Mouse (Mus musculus): ENCODE data around the gene Dis3l2. TPM values are rescaled to one million over a fixed set of nuclear protein-coding genes. Genes with fewer than 3 reads are reported as not detected.

Gene Dis3l2
- total RNA-seq, 2 experiments from 2014 or later, result 11.1 to 11.6 TPM

DNA sequence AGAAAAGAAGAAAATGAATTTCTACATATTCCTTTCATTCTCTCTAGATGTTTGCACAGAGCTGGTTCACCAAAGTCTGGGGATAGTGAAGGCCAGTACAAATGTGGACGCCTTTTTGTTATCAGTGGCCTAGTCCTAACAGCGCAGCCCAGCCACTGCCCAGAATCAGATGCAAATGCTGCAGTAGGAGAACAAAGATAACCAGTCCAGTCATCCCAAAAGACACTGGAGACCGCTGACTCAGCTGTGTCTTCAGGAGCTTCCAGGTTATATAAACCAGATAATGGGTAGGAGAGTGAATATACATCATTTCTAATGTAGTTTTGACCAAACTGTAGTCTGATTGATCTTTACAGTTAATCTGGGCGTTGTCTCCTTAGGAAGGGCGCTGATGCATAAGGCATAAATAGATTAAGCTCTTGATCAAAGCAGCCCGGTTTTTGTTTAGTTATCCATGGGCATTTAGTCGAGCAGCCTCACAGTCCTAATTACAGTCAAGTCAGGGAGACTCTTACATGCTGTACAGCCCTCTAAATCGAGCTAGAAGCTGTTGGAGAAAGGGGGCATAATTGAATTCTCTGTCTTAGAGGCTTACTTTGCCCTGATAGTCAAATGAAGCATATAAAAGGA is 212.9 kb downstream of the Dis3l2 start:
- DNase-seq, result no peak

DNA sequence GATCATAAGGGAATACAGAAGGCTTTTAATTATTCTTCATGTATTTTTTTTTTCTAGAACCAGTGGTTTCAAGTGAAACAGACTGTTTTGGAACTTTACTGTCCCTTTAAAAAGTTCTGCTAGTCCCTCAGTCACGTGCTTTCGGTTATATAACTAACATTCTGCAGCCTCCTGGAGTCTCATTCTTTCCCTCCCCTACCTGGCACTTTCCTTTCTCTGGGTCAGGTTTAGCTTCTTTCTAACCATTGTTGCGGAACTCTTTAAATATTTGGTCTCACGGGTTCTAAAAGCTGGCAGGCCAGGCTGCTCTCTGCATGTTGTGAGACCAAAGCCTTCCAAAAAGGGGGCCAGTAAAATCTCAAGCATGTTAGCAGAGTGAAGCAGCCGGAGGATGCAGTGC is 222.2 kb downstream of the Dis3l2 start:
- no peak for DNase-seq

DNA sequence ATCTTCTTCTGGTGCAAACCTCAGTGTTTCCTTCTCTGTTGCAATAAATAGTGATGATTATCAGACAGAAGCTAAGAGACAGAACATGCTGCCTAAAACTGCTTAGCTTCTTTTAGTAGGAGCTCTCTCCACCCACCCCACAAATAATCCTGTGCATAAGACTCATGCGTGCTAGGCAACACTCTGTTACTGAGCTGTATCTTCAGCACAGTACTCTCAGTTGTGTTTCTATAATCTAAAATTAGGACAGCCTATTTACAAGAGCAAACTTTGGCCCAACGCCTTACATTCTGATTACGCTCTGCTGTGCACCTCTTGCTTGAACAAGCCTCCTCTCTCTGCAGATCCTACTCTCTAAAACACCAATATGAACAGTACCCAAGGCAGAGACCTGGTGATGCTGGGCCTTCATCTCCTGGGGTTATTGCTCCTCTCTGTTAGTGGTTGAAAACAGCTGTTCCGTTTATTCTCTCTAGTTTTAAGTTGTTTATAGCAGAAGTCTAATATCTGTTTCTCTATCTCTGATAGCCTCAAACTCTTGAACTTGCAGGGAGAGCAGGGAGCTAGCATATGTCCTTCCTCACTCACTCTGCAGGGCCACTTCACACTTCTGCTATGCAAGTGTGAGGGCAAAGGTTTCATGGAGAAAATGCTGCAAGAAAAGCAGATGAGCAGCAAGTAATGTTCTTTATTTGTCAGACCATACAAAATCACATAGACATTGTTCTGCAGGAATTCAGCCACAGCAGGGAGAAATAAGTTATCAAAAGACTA is 228.2 kb downstream of the Dis3l2 start:
- peak; percentile 18 to 26 for DNase-seq

DNA sequence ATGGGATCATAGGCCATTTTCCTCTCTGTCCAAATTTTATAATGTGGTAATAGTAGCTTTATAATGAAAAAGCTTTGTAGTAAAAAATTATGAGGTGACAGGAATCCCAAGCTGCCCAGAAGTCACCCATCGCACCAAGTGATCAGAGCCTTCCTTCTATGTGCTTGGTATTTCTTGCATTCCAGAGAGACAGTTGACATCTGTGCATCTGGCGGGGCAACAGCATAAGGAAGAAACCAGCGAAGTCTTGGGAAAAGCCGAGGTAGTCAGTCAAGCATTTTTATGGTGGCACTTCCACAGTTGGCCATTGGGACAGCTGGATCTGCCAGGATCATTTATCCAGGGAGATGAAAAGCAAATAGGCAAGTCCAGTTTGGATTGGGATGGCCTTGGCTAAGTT is 229.2 kb downstream of the Dis3l2 start:
- no peak for DNase-seq

DNA sequence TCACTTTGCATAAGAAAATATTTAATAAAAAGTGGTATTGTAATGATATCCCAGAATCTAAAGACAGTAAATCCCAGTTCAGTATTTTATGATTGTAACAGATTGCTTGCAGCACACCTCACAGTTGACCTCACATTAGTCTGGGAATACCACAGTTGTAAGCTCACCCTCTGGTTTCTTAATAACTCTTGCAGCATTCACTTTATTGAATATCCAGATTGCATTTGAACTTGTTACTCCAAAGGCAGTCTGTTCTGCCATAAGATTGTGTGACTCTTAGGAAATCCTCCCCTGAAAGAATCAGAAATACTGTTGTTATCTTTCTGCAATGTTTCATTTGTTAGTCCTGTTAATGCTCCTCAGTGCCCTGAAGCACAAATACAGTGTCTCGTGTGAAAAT is 230.0 kb downstream of the Dis3l2 start:
- no peak for DNase-seq

DNA sequence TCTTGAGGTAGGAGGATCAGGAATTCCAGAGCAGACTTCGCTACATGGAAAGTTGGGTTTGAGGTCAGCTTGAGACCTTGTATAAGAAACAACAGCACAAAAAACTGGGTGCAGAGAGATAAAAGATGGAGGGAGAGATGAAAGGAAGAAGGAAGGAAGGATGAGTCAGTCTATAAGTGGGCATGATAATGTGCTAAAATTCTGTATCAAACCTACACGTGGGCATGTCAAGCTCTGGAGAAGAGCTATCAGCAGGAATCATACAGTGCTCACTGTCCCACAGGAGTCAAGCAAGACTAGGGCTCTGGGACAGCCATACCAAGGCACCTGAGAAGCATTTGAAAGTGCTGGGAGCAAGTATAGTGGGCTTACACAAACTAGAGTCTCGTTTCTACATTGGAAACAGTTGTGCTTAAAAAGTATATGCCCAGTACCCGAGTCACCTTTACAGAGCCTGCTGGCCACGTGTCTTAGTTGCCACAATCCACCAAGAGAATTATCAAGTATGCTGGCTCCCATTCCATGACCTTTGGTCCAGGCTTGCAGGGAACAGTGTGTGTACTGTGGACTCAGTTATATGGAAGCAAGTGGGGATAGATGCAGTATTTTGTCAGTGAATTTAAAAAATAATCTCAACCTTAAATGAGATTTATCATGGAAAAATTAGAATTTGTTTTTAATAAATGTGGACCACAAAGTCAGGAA is 248.0 kb downstream of the Dis3l2 start:
- no peak for DNase-seq

DNA sequence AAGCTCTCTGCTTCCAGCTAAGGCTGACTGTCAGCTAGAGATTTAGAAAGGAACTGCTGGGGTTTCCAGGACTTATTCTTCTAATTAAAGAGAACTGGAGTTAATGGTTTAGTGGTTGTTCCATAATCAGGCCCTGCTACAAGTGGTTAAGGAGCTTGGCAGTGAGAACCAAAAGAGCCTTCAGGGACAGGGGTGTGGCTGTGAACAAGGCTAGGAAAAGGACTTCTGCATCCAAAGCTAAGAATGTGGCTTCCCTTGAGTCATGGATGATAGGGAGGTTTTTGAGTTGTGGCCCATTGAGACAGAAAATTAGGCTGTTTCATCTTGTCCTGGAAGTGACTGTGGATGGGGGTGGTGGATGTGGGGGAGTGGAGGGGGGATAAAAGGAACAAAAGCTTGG is 252.2 kb downstream of the Dis3l2 start:
- DNase-seq, result peak; percentile 16 to 32

DNA sequence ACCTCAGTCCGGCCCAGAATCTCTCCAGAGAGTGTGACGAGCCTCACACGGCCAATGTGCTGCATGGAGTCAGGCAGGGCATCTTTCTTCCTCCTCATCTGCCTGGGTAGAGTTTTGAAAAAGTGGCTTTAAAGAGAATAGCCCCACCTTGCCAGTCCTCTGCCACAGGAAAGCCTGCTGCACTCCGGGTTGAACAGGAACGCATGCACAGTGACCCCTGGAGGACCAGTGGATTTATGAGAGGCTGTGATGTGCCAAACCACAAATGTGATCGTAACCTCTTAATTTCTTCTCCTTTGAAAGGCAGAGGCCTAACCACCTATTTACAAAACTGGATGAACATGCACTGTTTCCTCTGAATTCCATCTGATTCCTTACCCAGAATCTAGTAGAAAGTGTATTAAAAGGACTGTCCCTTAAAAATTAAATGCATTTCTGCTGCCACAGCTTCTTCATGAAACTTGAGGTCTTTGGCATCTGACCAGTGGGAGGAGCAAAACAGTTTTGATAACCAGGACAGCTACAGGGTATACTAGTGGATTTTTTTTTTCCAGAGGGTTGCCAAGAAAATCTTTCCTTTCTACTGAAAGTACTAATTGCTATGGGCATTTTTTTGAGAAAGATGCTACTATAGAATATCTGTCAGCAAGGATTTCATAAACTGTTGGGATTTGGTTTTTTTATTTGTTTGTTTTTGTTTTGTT is 264.8 kb downstream of the Dis3l2 start:
- DNase-seq, result peak; percentile 20 to 57

DNA sequence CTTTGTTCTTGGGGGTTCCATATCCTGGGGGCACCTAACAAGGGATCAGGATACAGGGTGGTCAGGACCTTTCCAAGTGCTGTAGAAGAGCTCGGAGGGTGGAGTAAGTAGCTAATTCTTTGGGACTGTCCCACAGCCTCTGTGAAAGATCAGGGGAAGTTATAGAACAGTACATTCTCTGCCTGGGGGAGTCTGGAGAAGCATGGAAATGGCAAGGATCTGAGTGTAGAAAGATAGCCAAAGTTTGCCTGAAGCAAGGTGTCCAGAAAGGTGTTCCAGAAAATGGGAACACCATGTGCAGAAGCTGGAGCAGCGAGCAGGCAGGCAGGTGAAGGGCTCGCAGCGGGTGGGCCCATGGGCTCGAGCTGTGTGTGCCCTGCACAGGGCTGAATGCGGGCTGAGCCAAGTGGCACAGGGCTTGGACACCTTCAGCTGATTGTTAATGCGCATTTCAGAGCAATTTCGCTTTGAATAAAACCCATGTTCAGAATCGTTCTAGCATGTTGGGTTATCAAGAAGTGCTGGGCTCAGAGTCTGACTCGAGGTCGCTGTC is 265.6 kb downstream of the Dis3l2 start:
- no peak for DNase-seq

DNA sequence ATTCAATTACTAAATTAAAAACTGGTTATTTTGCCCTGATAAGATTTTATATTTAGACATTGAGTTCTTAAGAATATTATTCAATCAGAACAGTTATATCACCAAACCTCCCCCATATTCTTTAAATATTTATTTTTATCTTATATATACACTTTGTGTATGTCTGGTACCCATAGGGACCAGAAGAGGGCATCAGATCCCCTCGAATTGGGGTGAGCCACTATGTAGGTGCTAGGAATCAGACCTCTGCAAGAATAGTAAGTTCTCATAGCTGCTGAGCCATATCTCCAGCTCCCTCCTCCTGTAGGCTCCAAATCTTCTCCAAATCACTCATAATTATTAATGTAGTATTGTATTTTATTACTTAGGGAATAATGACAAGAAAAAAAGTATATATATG is 269.1 kb downstream of the Dis3l2 start:
- DNase-seq, result no peak

DNA sequence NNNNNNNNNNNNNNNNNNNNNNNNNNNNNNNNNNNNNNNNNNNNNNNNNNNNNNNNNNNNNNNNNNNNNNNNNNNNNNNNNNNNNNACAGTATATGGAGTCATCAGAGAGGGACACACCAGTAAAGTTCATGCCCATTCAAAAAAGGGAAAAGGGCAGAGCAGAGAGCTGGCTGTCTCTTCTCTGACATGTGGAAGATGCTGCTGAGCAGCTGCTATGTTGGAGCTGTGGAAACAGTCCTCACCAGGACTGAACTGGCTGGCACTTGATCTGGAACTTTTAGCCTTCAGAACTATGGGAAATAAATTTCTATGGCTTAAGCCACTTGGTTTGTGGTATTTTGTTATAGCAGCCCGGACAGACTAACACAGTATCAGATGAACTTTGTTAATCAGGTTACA is 273.4 kb downstream of the Dis3l2 start:
- no peak for DNase-seq

DNA sequence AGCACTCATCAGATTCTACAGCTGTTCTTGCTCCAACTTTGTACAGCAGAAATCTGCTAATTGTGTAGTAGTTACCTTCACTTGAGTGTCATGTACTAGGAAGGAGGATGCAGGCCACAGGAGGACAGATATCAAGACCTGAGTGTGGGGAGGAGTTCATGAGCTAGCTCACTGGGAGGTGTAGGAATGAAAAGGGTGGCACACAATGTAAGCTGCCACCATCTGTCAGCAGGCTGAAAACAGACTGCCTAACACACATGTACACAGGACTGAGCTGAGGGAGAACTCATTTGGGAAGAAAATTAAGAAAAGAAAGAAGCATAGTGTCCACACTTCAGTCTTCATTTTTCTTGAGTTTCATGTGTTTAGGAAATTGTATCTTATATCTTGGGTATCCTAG is 282.8 kb downstream of the Dis3l2 start:
- no peak for DNase-seq

DNA sequence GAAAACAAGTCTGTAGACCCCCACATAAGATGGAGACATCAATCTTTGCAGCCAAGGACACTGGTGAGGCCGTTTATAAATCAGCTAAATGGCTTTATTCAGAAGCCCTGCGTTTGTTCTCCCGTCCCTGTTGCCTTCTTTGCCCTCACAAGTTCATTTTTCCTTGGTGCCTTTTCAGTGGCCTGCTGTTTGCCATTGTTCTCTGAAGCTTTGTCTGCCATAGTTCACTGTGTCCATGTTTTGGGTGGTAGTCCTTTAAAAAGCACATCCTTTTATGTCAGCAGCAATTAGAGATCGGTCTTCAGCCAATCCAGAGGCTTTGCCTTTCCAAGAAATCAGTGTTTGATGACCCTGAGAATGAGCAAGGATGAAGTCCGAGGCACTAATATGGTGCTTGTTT is 289.2 kb downstream of the Dis3l2 start:
- DNase-seq, result no peak

DNA sequence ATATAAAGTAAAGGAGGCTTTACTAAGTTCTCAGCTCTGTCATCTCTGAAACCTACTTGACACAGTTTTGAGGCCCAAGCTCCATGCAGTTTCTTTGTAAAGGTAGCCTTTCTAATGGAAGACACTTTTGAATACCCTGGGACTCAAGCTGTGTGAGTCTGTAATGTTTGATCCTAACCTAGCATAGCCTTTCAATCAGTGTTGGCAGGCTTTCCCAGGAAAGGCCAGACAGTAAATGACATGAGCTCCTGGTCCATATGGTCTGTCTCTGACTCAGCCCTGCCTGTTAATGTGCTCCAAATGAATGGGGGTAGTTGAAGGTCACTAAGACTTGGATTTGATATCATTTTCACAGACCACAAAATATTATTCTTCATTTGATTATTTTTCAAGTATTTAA is 290.4 kb downstream of the Dis3l2 start:
- no peak for DNase-seq

DNA sequence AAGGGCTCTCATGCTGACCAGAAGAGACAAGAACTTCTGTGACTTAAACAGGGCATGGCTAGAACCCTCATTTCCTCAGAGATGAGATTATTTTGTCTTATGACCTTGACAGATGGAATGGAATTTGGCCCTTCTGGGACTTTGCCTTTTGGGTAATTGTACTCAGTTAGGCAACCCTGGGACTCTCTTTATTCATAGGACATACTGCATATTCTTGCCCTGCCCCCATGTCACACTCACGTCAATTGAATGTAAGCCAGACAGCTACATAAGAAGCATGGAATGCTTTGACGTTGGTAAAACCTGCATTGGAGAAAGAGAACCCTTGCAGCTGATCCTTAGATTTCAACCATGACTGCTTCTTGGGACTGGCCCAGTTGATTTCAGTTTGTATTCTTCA is 294.4 kb downstream of the Dis3l2 start:
- no peak for DNase-seq

DNA sequence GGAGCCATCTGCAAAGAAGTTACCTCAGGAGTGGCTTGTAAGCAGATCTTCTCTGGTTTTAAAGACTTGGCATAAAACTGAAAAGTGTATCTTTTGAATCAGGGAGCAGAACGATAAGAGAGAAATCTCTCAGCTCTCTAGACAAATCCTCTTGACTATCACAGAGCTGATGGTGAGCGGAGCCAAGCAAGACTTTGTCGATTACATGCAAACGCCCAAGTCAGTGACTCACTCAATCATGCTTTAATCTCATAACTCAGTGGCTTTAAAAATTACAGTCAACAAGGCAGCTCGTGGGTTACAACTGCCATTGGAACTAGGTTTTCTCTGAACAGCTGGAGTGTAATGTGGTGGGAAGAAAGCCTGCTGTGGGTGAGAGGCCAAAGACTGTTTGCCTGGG is 297.8 kb downstream of the Dis3l2 start:
- DNase-seq, result peak in 1 of 2 experiments; percentile 9

DNA sequence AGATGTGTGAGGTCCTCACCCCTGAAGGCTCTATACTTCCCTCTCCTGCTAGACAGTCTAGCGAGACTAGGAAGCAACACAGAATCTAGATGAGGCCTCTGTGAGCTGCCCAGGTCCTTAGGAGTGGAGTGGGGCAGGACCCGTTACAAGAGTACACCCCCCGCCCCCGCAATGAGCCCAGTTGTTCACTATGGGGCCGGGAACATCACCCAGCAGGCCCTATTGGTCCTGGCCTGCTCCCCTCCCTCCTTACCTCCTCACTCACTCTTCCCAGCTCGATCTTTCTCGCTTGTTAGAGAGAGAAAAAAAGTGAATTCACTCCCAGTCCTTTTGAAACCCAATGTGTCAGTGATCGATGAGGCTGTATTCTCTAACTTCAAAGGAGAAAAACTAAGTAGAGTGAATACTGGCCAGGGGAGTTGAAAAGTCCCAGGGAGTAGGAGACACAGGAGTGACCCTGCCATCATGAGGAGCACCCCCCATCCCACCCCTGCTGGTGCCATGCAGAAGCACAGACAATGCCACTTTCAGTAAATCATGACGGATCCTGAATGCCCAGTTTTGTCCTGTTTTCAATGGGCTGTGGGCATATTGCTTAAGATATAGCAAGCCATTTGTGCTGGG is 299.0 kb downstream of the Dis3l2 start:
- no peak for DNase-seq

DNA sequence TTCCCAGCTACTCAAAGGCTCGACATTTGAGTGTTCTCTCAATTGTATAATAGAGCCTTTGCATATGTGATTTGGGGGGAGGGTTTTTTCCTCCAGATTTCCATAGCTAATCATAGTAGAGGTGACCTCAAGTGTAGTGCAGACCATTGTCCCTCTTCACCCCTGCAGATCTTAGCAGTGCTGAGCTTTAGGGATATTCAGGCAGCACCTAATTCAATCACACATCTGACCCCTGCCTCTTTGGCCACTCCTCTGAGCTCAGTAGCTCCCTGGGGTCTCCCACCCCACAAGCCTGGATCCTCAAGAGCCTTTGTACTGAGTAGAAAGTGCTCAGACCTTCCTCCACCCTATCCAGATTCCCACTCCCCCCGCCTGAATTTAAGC is 299.6 kb downstream of the Dis3l2 start:
- DNase-seq, result no peak

DNA sequence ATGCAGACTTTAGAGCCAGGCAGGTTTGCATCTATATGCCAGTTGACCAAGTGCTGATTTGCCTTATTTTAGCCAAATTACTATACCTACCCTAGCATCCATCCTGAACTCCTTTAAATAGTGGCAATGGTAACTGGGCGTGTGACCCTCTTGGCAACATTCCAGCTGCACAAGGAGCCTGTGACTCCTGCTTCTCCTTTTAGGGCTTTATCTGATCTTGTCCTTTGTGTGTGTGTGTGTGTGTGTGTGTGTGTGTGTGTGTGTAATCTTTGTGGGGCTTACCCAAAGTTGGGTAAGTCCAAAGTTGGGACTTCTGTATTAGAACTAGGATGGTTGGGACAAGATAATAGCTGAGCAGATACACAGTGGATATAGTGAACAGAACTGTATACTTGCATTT is 302.8 kb downstream of the Dis3l2 start:
- DNase-seq, result no peak

DNA sequence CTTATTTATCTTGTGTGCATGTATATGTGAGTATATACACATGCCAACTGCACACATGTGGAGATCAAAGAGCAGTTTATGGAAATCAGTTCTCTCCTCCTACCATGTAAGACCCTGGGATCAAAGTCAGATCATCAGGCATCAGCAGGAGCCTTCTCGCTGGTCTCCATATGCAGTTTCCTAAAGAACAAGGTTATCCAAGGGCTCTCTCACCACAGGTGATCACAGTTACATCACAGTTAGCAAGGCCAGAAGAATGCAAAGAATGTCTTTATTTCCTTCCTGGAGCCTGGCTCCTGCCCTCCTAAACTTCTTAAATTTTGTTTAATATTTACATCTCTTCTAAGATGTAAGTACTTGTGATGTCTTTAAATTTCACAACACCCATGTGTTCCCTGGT is 304.6 kb downstream of the Dis3l2 start:
- DNase-seq, result no peak

DNA sequence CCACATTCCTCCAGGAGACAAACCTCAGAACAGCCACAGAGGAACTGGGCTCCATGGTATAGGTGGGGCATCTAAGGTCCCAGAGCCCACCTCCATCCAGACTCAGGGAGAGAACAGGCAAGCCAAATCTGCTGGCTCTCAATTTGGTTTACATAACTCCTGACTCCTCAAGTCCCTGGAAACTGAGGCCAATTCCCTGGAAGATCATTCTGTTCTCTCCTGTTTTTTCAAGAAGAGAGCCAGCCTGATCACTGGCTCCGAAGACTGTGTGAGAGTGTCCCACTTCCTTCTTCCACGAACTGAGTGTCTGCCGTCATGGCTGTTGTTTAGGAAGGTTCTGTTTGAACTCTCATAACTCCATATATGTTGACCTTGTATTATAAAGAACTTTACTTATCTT is 305.5 kb downstream of the Dis3l2 start:
- peak; percentile 16 to 40 for DNase-seq
